Mouse (Mus musculus): Measurements from ENCODE around the gene Cnr2.

The Cnr2 gene

GRCm38 (mm10) chr4:135895071-135895571, at the start of gene Cnr2:
Gene Cnr2 (plus strand): TSS chr4:135895394.
- no peak for DNase-seq

- peak in 1 of 2 experiments; percentile 55 for DNase-seq
Observed at GRCm38 (mm10) chr4:135847581-135847980, 47.6 kb upstream of the Cnr2 start.

GRCm38 (mm10) chr4:135850411-135851095, 44.6 kb upstream of the Cnr2 start:
- DNase-seq, result no peak

- DNase-seq, result no peak
Observed at GRCm38 (mm10) chr4:135851942-135852341, 43.3 kb upstream of the Cnr2 start.

GRCm38 (mm10) chr4:135853987-135854546, 41.1 kb upstream of the Cnr2 start:
- DNase-seq, result no peak

- no peak for DNase-seq
Observed at GRCm38 (mm10) chr4:135854630-135855029, 40.6 kb upstream of the Cnr2 start.

- DNase-seq, result no peak
Observed at GRCm38 (mm10) chr4:135855080-135855479, 40.1 kb upstream of the Cnr2 start.

- peak; percentile 97 to 98 for DNase-seq
Observed at GRCm38 (mm10) chr4:135855536-135856222, 39.5 kb upstream of the Cnr2 start, which contains the start of gene Srsf10. Gene Srsf10 (plus strand): TSS chr4:135855747.

- DNase-seq, result peak; percentile 60 to 77
Observed at GRCm38 (mm10) chr4:135856223-135857091, 38.7 kb upstream of the Cnr2 start.

GRCm38 (mm10) chr4:135857597-135858186, 37.5 kb upstream of the Cnr2 start:
- no peak for DNase-seq

GRCm38 (mm10) chr4:135868996-135869395, 26.2 kb upstream of the Cnr2 start:
- no peak for DNase-seq

- no peak for DNase-seq
Observed at GRCm38 (mm10) chr4:135870227-135871023, 24.8 kb upstream of the Cnr2 start.

GRCm38 (mm10) chr4:135872015-135872414, 23.2 kb upstream of the Cnr2 start:
- no peak for DNase-seq

- peak in 1 of 2 experiments; percentile 20 for DNase-seq
Observed at GRCm38 (mm10) chr4:135872589-135873391, 22.4 kb upstream of the Cnr2 start.

- peak; percentile 92 to 94 for DNase-seq
Observed at GRCm38 (mm10) chr4:135873526-135874202, 21.5 kb upstream of the Cnr2 start, which contains the start of gene Pnrc2. Gene Pnrc2 (minus strand): TSS chr4:135873850.

GRCm38 (mm10) chr4:135874564-135875535, 20.3 kb upstream of the Cnr2 start:
- no peak for DNase-seq

- no peak for DNase-seq
Observed at GRCm38 (mm10) chr4:135875546-135875945, 19.6 kb upstream of the Cnr2 start.

GRCm38 (mm10) chr4:135875991-135876582, 19.1 kb upstream of the Cnr2 start:
- peak; percentile 62 to 79 for DNase-seq

Data from kidney, postnatal 36 days (tissue).